ENCODE assay signal across 8 mouse cellular contexts in the genomic region with DNA sequence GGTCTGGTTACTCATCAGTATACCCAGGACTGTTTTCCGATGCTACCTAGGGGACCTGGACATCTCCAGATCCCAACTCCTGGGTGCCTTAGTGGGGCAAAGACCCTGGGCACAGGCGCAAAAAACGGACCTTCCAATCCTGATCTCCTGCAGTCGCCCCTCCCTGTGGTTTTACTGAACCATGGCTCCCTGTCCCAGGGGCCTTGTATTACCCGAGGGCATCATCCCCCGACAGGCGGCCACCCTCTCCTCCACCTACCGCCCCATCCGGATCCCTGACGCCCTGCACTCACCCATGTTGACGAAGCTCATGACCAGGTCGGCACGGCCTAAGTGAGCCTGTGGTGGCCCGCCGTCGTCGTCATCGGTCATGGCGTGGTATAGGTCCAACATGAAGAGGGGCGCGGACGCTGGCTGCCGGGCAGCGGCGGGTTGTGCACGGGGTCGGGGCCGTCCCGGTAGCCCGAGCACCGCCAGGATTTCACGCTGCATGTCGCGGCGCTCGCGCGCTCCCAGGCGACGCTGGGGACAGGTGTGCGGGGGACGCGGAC. TPM values are rescaled to one million over a fixed set of nuclear protein-coding genes. Genes with fewer than 3 reads are reported as not detected.
DNase-seq lines count a peak whose midpoint lies in the region; ATAC-seq and TF ChIP-seq lines count a peak whose summit lies in the region.

No protein-coding gene starts in this region.

- H3K36me3 ChIP-seq in erythroblast, embryonic 14.5 days (ENCODE audit: control insufficient read depth) = no peaks in the 10 kb centered on the region
- no peaks in the 10 kb centered on the region for H3K36me3 ChIP-seq in E14TG2a.4 (ENCODE audit: insufficient read depth, low read length)
- no peaks in the 10 kb centered on the region for H3K36me3 ChIP-seq in heart, embryonic 15.5 days
- H3K36me3 ChIP-seq in lung, postnatal 0 days (ENCODE audit: insufficient read depth, low read length) = no peaks in the 10 kb centered on the region

- DNase-seq in lung, postnatal 0 days (ENCODE audit: low spot score) = peak; percentile 7
- no peak for DNase-seq in ovary, postnatal 36 days (ENCODE audit: low spot score)
- no peak for DNase-seq in gastrocnemius, postnatal 14 days
- DNase-seq in urinary bladder, postnatal 14 days (ENCODE audit: low spot score) = no peak

- H3K27me3 ChIP-seq in erythroblast, embryonic 14.5 days (ENCODE audit: control insufficient read depth) = peaks cover 56% of the 10 kb centered on the region
- peaks cover 28% of the 10 kb centered on the region for H3K27me3 ChIP-seq in E14TG2a.4 (ENCODE audit: insufficient read depth, low read length)
- H3K27me3 ChIP-seq in heart, embryonic 15.5 days = peaks cover 51% of the 10 kb centered on the region
- peaks cover 9% of the 10 kb centered on the region for H3K27me3 ChIP-seq in lung, postnatal 0 days (replicated peaks; ENCODE audit: insufficient read depth, low read length)

- H3K4me3 ChIP-seq in erythroblast, embryonic 14.5 days (replicated peaks) = peak overlapping the region; percentile 65
- peak overlapping the region; percentile 94 for H3K4me3 ChIP-seq in E14TG2a.4 (replicated peaks; ENCODE audit: low read length)
- peak overlapping the region; percentile 58 for H3K4me3 ChIP-seq in heart, embryonic 15.5 days
- peak overlapping the region; percentile 43 for H3K4me3 ChIP-seq in lung, postnatal 0 days (ENCODE audit: low read depth, low read length)

- no peak for ATAC-seq in erythroblast, adult 5-6 weeks (replicated peaks; ENCODE audit: low FRiP score, poor library complexity, severe bottlenecking)
- peak; percentile 15; the same call in 1 of the 2 replicates for ATAC-seq in heart, embryonic 15.5 days (replicated peaks; ENCODE audit: insufficient number of reproducible peaks, insufficient read depth, low FRiP score, low read depth)
- ATAC-seq in lung, postnatal 0 days = peak; percentile 4; the same call in 1 of the 2 replicates

- intact Hi-C loops in gastrocnemius, postnatal 14 days (cut with DNase I; ENCODE audit: low total_unique reads) = loop anchor here (5.0 kb wide), 1 partner anchor 35 kb away; no protein-coding TSS in a partner anchor

- H3K9ac ChIP-seq in heart, embryonic 15.5 days = peak overlapping the region; percentile 22; the same call in 1 of the 2 replicates
- no peak overlapping the region for H3K9ac ChIP-seq in lung, postnatal 0 days (replicated peaks; ENCODE audit: low read depth)

- 3% methylated on average over 43 of the region's 43 CpGs for WGBS in heart, embryonic 15.5 days
- 2% methylated on average over 42 of the region's 43 CpGs for WGBS in lung, postnatal 0 days

- TF ChIP-seq CTCF in E14TG2a.4 (conservative IDR thresholded peaks at IDR 0.05; ENCODE audit: low read length) = no peak
- no peak for TF ChIP-seq CTCF in lung, postnatal 0 days (IDR thresholded peaks at IDR 0.05)

- no peak for TF ChIP-seq EP300 in lung, postnatal 0 days (IDR thresholded peaks at IDR 0.05)

- H3K27ac ChIP-seq in heart, embryonic 15.5 days = no peak overlapping the region
- no peak overlapping the region for H3K27ac ChIP-seq in lung, postnatal 0 days (ENCODE audit: low read length)

- H3K4me2 ChIP-seq in heart, embryonic 15.5 days = peak overlapping the region; percentile 92
- peak overlapping the region; percentile 87 for H3K4me2 ChIP-seq in lung, postnatal 0 days (replicated peaks; ENCODE audit: low read depth, low read length)

- no peaks in the 10 kb centered on the region; the same call in 1 of the 2 replicates for H3K9me3 ChIP-seq in erythroblast, embryonic 14.5 days (ENCODE audit: control insufficient read depth, low read length)
- H3K9me3 ChIP-seq in E14TG2a.4 (ENCODE audit: low read length) = no peaks in the 10 kb centered on the region
- no peaks in the 10 kb centered on the region for H3K9me3 ChIP-seq in heart, embryonic 15.5 days (replicated peaks)
- no peaks in the 10 kb centered on the region for H3K9me3 ChIP-seq in lung, postnatal 0 days (ENCODE audit: low read length)

- H3K4me1 ChIP-seq in erythroblast, embryonic 14.5 days (ENCODE audit: control insufficient read depth) = peaks cover 18% of the 10 kb centered on the region
- H3K4me1 ChIP-seq in E14TG2a.4 (replicated peaks; ENCODE audit: low read depth, low read length) = peaks cover 37% of the 10 kb centered on the region
- H3K4me1 ChIP-seq in heart, embryonic 15.5 days (replicated peaks) = peaks cover 17% of the 10 kb centered on the region
- H3K4me1 ChIP-seq in lung, postnatal 0 days (ENCODE audit: insufficient read depth, low read depth, low read length) = peaks cover 5% of the 10 kb centered on the region; the same call in 1 of the 2 replicates

RNA-seq across cellular contexts. Expression of gene Bmp8a, which starts 0.9 kb away (rescaled TPM):
- polyA plus RNA-seq in erythroblast, embryonic 14.5 days (2012) = not detected in 2 replicates
- not detected in 2 replicates for total RNA-seq in erythroblast, adult 5-6 weeks (2015; ENCODE audit: low replicate concordance)
- not detected in 2 replicates for total RNA-seq in erythroblast, adult 5-6 weeks (2017; ENCODE audit: low replicate concordance)
- 0.11 TPM in 1 of 2 replicates, not detected in the other for polyA plus RNA-seq in heart, embryonic 15.5 days (2015; fragmentation: Nextera tagmentation; extraction: Ambion mirVana)
- 0.44 and 0.61 TPM in 2 replicates for polyA plus RNA-seq in lung, postnatal 0 days (2015; fragmentation: Nextera tagmentation; extraction: Ambion mirVana)
- under 1 TPM; 0.08 to 0.60 TPM for total RNA-seq in gastrocnemius, postnatal 14 days (2021)

RNA-seq across cellular contexts. Expression of gene Oxct2a, which starts 18.7 kb away (rescaled TPM):
- polyA plus RNA-seq in erythroblast, embryonic 14.5 days (2012) = not detected in 2 replicates
- total RNA-seq in erythroblast, adult 5-6 weeks (2015; ENCODE audit: low replicate concordance) = not detected in 2 replicates
- total RNA-seq in erythroblast, adult 5-6 weeks (2017; ENCODE audit: low replicate concordance) = not detected in 2 replicates
- not detected in 2 replicates for polyA plus RNA-seq in heart, embryonic 15.5 days (2015; fragmentation: Nextera tagmentation; extraction: Ambion mirVana)
- polyA plus RNA-seq in lung, postnatal 0 days (2015; fragmentation: Nextera tagmentation; extraction: Ambion mirVana) = not detected in 2 replicates
- under 1 TPM in 1 of 2 experiments, not detected in 1; 0.20 TPM for total RNA-seq in gastrocnemius, postnatal 14 days (2021)

Comparison
In these comparisons a context has a peak if more than half of its experiments do, and no peak if none do; other contexts are left out.
1. H3K4me3 ChIP-seq: peak in every context shown above with its lines; median percentile 94 in E14TG2a.4; 65 in erythroblast, embryonic 14.5 days; 58 in heart, embryonic 15.5 days; 43 in lung, postnatal 0 days.